Mouse (Mus musculus): ENCODE results near the gene Lima1. TPM values are rescaled to one million over a fixed set of nuclear protein-coding genes. Genes with fewer than 3 reads are reported as not detected.

Gene Lima1
- total RNA-seq, 1 experiment, result 69.9 TPM

- Histone ChIP-seq H3K4me3 (ENCODE audit: insufficient read depth in 1 of 2, low read depth in 1 of 2, low read length in 2 of 2, poor library complexity in 1 of 2, severe bottlenecking in 1 of 2) (peak overlapping the region; percentile 98 to 100), H3K36me3 (ENCODE audit: control insufficient read depth, insufficient read depth, low read length, poor library complexity, severe bottlenecking) (no peaks in the 10 kb centered on the region), H3K27ac (ENCODE audit: insufficient read depth, low read depth, low read length, poor library complexity, severe bottlenecking) (peak overlapping the region; percentile 90), H3K4me1 (ENCODE audit: control insufficient read depth in 2 of 2, insufficient read depth in 2 of 2, low read length in 2 of 2, poor library complexity in 1 of 2) (peaks cover 2% of the 10 kb centered on the region in 2 experiments; a peak in 2 of 4 replicates), H3K9me3 (ENCODE audit: control insufficient read depth, insufficient read depth, low read depth, low read length) (no peaks in the 10 kb centered on the region), H3K9ac (ENCODE audit: insufficient read depth, low read depth, low read length, poor library complexity, severe bottlenecking) (peak overlapping the region; percentile 97)
- TF ChIP-seq HCFC1 (IDR thresholded peaks at IDR 0.05; ENCODE audit: borderline replicate concordance, insufficient read depth, low read length), result no peak
- TF ChIP-seq ZNF384 (IDR thresholded peaks at IDR 0.05; ENCODE audit: low read depth, low read length), result no peak
- no peak for TF ChIP-seq ZC3H11A (IDR thresholded peaks at IDR 0.05; ENCODE audit: borderline replicate concordance, low read depth, low read length)
- no peak for TF ChIP-seq CHD2 (IDR thresholded peaks at IDR 0.05; ENCODE audit: low read depth, low read length)
- TF ChIP-seq MAFK (IDR thresholded peaks at IDR 0.05; ENCODE audit: insufficient read depth, low read depth, low read length), result no peak
- no peak for DNase-seq (ENCODE audit: low read depth, low spot score)
- in situ Hi-C loops (cut with MboI; ENCODE audit: low sequenced_read_pairs in 2 of 2, unreplicated experiment in 2 of 2), result no loop called here
Measured at GRCm38 (mm10) chr15:99771601-99772276, 103.5 kb downstream of the Lima1 start.

- H3K36me3 ChIP-seq (ENCODE audit: control insufficient read depth, insufficient read depth, low read length, poor library complexity, severe bottlenecking), result no peaks in the 10 kb centered on the region
- H3K9ac ChIP-seq (ENCODE audit: insufficient read depth, low read depth, low read length, poor library complexity, severe bottlenecking), result peak overlapping the region; percentile 97
- DNase-seq (ENCODE audit: low read depth, low spot score), result no peak
- H3K4me1 ChIP-seq (ENCODE audit: control insufficient read depth in 2 of 2, insufficient read depth in 2 of 2, low read length in 2 of 2, poor library complexity in 1 of 2), result peaks cover 2% of the 10 kb centered on the region in 2 experiments; a peak in 2 of 4 replicates
- no peaks in the 10 kb centered on the region for H3K9me3 ChIP-seq (ENCODE audit: control insufficient read depth, insufficient read depth, low read depth, low read length)
- TF ChIP-seq HCFC1 (IDR thresholded peaks at IDR 0.05; ENCODE audit: borderline replicate concordance, insufficient read depth, low read length) (no peak), CHD2 (IDR thresholded peaks at IDR 0.05; ENCODE audit: low read depth, low read length) (no peak), ZC3H11A (IDR thresholded peaks at IDR 0.05; ENCODE audit: borderline replicate concordance, low read depth, low read length) (no peak)
- no peak overlapping the region for H3K27ac ChIP-seq (ENCODE audit: insufficient read depth, low read depth, low read length, poor library complexity, severe bottlenecking)
- peak overlapping the region; percentile 98 to 100 for H3K4me3 ChIP-seq (ENCODE audit: insufficient read depth in 1 of 2, low read depth in 1 of 2, low read length in 2 of 2, poor library complexity in 1 of 2, severe bottlenecking in 1 of 2)
- in situ Hi-C loops (cut with MboI; ENCODE audit: low sequenced_read_pairs in 2 of 2, unreplicated experiment in 2 of 2), result no loop called here
Measured at GRCm38 (mm10) chr15:99771004-99771500, 104.2 kb downstream of the Lima1 start.

- peaks cover 2% of the 10 kb centered on the region in 2 experiments; a peak in 2 of 4 replicates for H3K4me1 ChIP-seq (ENCODE audit: control insufficient read depth in 2 of 2, insufficient read depth in 2 of 2, low read length in 2 of 2, poor library complexity in 1 of 2)
- no peak overlapping the region for H3K27ac ChIP-seq (ENCODE audit: insufficient read depth, low read depth, low read length, poor library complexity, severe bottlenecking)
- H3K9me3 ChIP-seq (ENCODE audit: control insufficient read depth, insufficient read depth, low read depth, low read length), result no peaks in the 10 kb centered on the region
- no peak overlapping the region for H3K4me3 ChIP-seq (ENCODE audit: insufficient read depth in 1 of 2, low read depth in 1 of 2, low read length in 2 of 2, poor library complexity in 1 of 2, severe bottlenecking in 1 of 2)
- no peak for TF ChIP-seq ZNF384 (IDR thresholded peaks at IDR 0.05; ENCODE audit: low read depth, low read length)
- H3K9ac ChIP-seq (ENCODE audit: insufficient read depth, low read depth, low read length, poor library complexity, severe bottlenecking), result no peak overlapping the region
- H3K36me3 ChIP-seq (ENCODE audit: control insufficient read depth, insufficient read depth, low read length, poor library complexity, severe bottlenecking), result peaks cover 2% of the 10 kb centered on the region; the same call in 1 of the 2 replicates
- in situ Hi-C loops (cut with MboI; ENCODE audit: low sequenced_read_pairs in 2 of 2, unreplicated experiment in 2 of 2), result no loop called here
- DNase-seq (ENCODE audit: low read depth, low spot score), result no peak
Measured at GRCm38 (mm10) chr15:99768761-99769160, 106.5 kb downstream of the Lima1 start.

- TF ChIP-seq MAFK (IDR thresholded peaks at IDR 0.05; ENCODE audit: insufficient read depth, low read depth, low read length), result no peak
- no peak for TF ChIP-seq ZC3H11A (IDR thresholded peaks at IDR 0.05; ENCODE audit: borderline replicate concordance, low read depth, low read length)
- TF ChIP-seq HCFC1 (IDR thresholded peaks at IDR 0.05; ENCODE audit: borderline replicate concordance, insufficient read depth, low read length), result no peak
- TF ChIP-seq CHD2 (IDR thresholded peaks at IDR 0.05; ENCODE audit: low read depth, low read length), result no peak
- no peak for TF ChIP-seq ZNF384 (IDR thresholded peaks at IDR 0.05; ENCODE audit: low read depth, low read length)
- DNase-seq (ENCODE audit: low read depth, low spot score), result no peak
- Histone ChIP-seq H3K36me3 (ENCODE audit: control insufficient read depth, insufficient read depth, low read length, poor library complexity, severe bottlenecking) (peaks cover 2% of the 10 kb centered on the region; the same call in 1 of the 2 replicates), H3K4me1 (ENCODE audit: control insufficient read depth in 2 of 2, insufficient read depth in 2 of 2, low read length in 2 of 2, poor library complexity in 1 of 2) (no peaks in the 10 kb centered on the region; a peak in 1 of 4 replicates), H3K9me3 (ENCODE audit: control insufficient read depth, insufficient read depth, low read depth, low read length) (no peaks in the 10 kb centered on the region), H3K27ac (ENCODE audit: insufficient read depth, low read depth, low read length, poor library complexity, severe bottlenecking) (no peak overlapping the region), H3K4me3 (ENCODE audit: insufficient read depth in 1 of 2, low read depth in 1 of 2, low read length in 2 of 2, poor library complexity in 1 of 2, severe bottlenecking in 1 of 2) (no peak overlapping the region), H3K9ac (ENCODE audit: insufficient read depth, low read depth, low read length, poor library complexity, severe bottlenecking) (no peak overlapping the region)
- in situ Hi-C loops (cut with MboI; ENCODE audit: low sequenced_read_pairs in 2 of 2, unreplicated experiment in 2 of 2), result no loop called here
Measured at GRCm38 (mm10) chr15:99767467-99767866, 107.8 kb downstream of the Lima1 start.

- Histone ChIP-seq H3K4me1 (ENCODE audit: control insufficient read depth in 2 of 2, insufficient read depth in 2 of 2, low read length in 2 of 2, poor library complexity in 1 of 2) (no peaks in the 10 kb centered on the region), H3K9ac (ENCODE audit: insufficient read depth, low read depth, low read length, poor library complexity, severe bottlenecking) (no peak overlapping the region), H3K27ac (ENCODE audit: insufficient read depth, low read depth, low read length, poor library complexity, severe bottlenecking) (no peak overlapping the region), H3K36me3 (ENCODE audit: control insufficient read depth, insufficient read depth, low read length, poor library complexity, severe bottlenecking) (no peaks in the 10 kb centered on the region), H3K4me3 (ENCODE audit: insufficient read depth in 1 of 2, low read depth in 1 of 2, low read length in 2 of 2, poor library complexity in 1 of 2, severe bottlenecking in 1 of 2) (no peak overlapping the region), H3K9me3 (ENCODE audit: control insufficient read depth, insufficient read depth, low read depth, low read length) (no peaks in the 10 kb centered on the region)
- in situ Hi-C loops (cut with MboI; ENCODE audit: low sequenced_read_pairs in 2 of 2, unreplicated experiment in 2 of 2), result no loop called here
- no peak for TF ChIP-seq ZC3H11A (IDR thresholded peaks at IDR 0.05; ENCODE audit: borderline replicate concordance, low read depth, low read length)
- no peak for TF ChIP-seq HCFC1 (IDR thresholded peaks at IDR 0.05; ENCODE audit: borderline replicate concordance, insufficient read depth, low read length)
- no peak for TF ChIP-seq ZNF384 (IDR thresholded peaks at IDR 0.05; ENCODE audit: low read depth, low read length)
- TF ChIP-seq MAFK (IDR thresholded peaks at IDR 0.05; ENCODE audit: insufficient read depth, low read depth, low read length), result no peak
- TF ChIP-seq CHD2 (IDR thresholded peaks at IDR 0.05; ENCODE audit: low read depth, low read length), result no peak
- no peak for DNase-seq (ENCODE audit: low read depth, low spot score)
Measured at GRCm38 (mm10) chr15:99754204-99754603, 121.1 kb downstream of the Lima1 start.
